Mouse (Mus musculus): ENCODE results near the gene Itfg2.
"Not testable (repeated sequence)": the region's sequence is repeated elsewhere in the genome, so short reads cannot be mapped to it uniquely, and the experiment has no call there.

The Itfg2 gene

GRCm38 (mm10) chr6:128380594-128381167 lies 44.0 kb downstream of the Itfg2 start:
- not testable (repeated sequence) for DNase-seq

DNA sequence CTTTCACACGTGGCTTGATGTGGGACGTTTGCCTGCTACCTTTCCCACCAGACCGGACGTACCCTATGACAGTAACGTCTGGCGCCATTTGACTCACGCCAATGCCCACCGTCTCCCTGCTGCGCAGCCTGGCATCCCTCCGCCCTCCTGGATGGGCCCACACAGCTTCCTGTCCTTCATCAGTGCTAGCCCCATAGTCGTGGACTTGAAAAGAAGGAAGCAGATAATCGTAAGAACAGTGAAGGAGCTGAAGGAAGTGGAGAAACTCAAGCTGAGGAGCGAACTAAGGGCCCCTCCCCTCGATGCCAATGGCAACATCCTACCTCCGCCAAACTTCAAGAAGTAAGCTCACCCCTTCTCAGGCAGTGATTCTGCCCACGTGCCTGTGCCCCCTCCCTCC lies 45.1 kb downstream of the Itfg2 start:
- DNase-seq, result no peak

- no peak for DNase-seq
These were observed 48.2 kb downstream of the Itfg2 start for GRCm38 (mm10) chr6:128376371-128377085.

GRCm38 (mm10) chr6:128375192-128375591 lies 49.5 kb downstream of the Itfg2 start, which contains the start of the genes Tex52 and Gm44596:
Gene Tex52, plus strand, starts transcription at chr6:128375456.
Gene Gm44596, plus strand, starts transcription at chr6:128375503.
- peak; percentile 29 to 51 for DNase-seq

- no peak for DNase-seq
These were observed 54.7 kb downstream of the Itfg2 start for GRCm38 (mm10) chr6:128370040-128370439.

- no peak for DNase-seq
These were observed 58.3 kb downstream of the Itfg2 start for GRCm38 (mm10) chr6:128366466-128366865.

DNA sequence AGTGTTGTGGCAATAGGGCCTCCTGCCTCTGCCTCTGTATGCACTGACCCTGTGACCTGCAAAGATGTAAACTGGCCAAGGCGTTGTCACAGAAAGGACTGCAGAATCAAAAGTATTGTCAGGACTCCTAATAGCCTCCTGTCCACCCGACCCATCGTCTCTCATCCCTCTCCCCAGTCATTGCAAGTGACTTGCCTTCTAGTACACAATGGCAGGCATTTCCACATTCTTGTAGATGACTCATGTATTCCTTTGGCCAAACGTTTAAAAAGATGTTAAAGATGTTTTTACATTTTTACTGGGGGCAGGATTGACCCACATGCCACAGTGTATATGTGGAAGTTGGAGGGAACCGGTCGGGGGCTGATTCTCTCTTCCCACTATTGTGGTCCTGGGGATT lies 60.0 kb downstream of the Itfg2 start:
- no peak for DNase-seq

GRCm38 (mm10) chr6:128363007-128363825 lies 61.5 kb downstream of the Itfg2 start:
- peak in 1 of 2 experiments; percentile 29 for DNase-seq

- DNase-seq, result peak; percentile 88 to 93
These were observed 62.2 kb downstream of the Itfg2 start, which contains the start of the genes Rhno1 and Foxm1 for GRCm38 (mm10) chr6:128362381-128363006. Gene Rhno1, minus strand, starts transcription at chr6:128362911. Gene Foxm1, plus strand, starts transcription at chr6:128362967.

DNA sequence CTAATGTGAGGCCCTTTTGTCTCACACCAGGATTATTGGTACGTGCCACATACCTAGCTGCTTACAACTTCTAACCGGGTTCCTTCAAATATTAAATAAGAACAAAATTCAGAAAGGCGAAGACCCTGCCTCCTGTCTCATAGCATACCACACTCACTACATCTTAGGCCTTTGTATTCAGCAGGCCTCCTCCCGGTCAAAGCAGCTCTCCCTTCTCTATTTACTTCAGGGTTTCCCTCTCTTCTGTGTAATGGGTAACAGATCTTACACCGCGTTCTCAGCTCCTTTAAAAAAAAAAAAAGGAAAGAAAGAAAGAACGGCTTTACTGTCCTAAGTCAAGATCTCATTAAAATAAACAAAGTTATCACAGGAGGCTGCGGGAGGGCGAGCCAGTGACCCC lies 62.8 kb downstream of the Itfg2 start:
- no peak for DNase-seq

All from kidney, postnatal 36 days (tissue).